Mouse (Mus musculus) small intestine, adult 2 months (tissue): ENCODE measurements around the gene Naaladl1. TPM values are rescaled to one million over a fixed set of nuclear protein-coding genes. Genes with fewer than 3 reads are reported as not detected.

Experiments used
- H3K27ac ChIP-seq: fragments of 200-500 bp; 2 replicates; pipeline ENCODE4 v1.5.1; 2012; ENCODE audit warnings: low read depth, low read length, control low read depth, inconsistent platforms; ENCODE audit not compliant: insufficient read depth
- H3K27me3 ChIP-seq: fragments of 200-500 bp; 2 replicates; pipeline ENCODE4 v1.6.1; 2012; ENCODE audit warnings: mild to moderate bottlenecking, moderate library complexity, low read length, inconsistent platforms; ENCODE audit not compliant: control insufficient read depth, insufficient read depth
- H3K36me3 ChIP-seq: fragments of 200-500 bp; 2 replicates; pipeline ENCODE4 v1.6.1; 2012; ENCODE audit warnings: mild to moderate bottlenecking, low read length, control low read depth, inconsistent platforms; ENCODE audit not compliant: control insufficient read depth, insufficient read depth
- H3K4me1 ChIP-seq: fragments of 200-500 bp; 2 replicates; pipeline ENCODE4 v1.6.1; 2012; ENCODE audit warnings: low read length, inconsistent platforms, mixed read lengths; ENCODE audit not compliant: control insufficient read depth, insufficient read depth, insufficient read length
- H3K4me3 ChIP-seq: fragments of 200-500 bp; 2 replicates; pipeline ENCODE4 v1.5.1; 2012; ENCODE audit warnings: low read depth, mild to moderate bottlenecking, control low read depth, inconsistent platforms, low read length, moderate library complexity
- CTCF ChIP-seq: fragments of 200-500 bp; IDR thresholded peaks from 2 replicates; pipeline ENCODE4 v1.5.1; 2012; ENCODE audit warnings: low read depth, mild to moderate bottlenecking, control low read depth, inconsistent platforms, low read length, moderate library complexity, mixed read lengths; ENCODE audit not compliant: insufficient replicate concordance, insufficient read length; ENCODE audit errors: extremely low read depth
- POLR2A ChIP-seq: fragments of 200-500 bp; IDR thresholded peaks from 2 replicates; pipeline ENCODE4 v1.6.1; 2012; ENCODE audit warnings: low read depth, mild to moderate bottlenecking, control low read depth, inconsistent platforms, low read length, moderate library complexity
- WGBS: fragments of 180-500 bp; shearing (Covaris S2); methylation state at CpG from one replicate; pipeline ENCODE4 v1.1.7; 2018; 5-methylcytosine and 5-hydroxymethylcytosine counted together
- polyA plus RNA-seq: library from polyadenylated mRNA; depleted of rRNA; stranded (reverse); fragments of >200 nt; gene quantifications from 2 replicates; pipeline ENCODE4 v1.2.3, GENCODE M21; 2012

Gene Naaladl1
- polyA plus RNA-seq, 1 experiment: 1,874 TPM

DNA sequence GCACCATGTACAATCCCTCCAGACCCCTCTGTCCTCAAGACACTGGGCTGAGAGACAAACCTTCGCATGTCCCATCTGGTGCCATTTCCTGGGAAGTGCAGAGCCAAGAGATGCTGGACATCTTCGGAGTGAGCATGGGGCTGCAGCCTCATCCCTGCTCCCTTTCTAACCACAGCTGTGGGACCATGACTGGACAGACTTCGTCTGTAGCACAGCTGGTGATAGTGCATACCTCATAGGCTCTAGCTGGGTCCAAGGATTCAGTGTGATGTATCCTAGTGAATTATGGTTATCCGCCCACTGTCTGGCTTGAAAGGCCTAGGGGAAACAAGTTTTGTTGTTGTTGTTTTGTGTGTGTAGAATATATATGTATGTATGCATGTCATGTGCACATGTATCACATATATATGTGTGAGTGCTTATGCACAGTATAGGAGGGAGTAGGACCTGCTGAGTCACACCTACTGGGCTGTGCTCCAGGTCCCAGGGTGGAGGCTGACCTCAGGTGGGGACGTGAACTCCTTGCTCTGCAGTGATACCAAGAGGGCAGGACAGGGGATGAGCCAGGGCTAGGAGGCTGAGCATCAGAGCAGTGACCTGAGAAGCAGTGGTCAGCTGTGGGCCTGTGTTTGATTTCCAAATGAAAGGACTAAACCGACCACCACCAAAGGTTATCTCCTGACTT is 3.3 kb upstream of the Naaladl1 start:
- WGBS: 67% methylated on average over 6 of the region's 6 CpGs
- Histone ChIP-seq H3K27ac (peak overlapping the region; percentile 26; the same call in 1 of the 2 replicates), H3K4me1 (peaks cover 19% of the 10 kb centered on the region), H3K36me3 (no peaks in the 10 kb centered on the region), H3K27me3 (no peaks in the 10 kb centered on the region), H3K4me3 (no peak overlapping the region)
- TF ChIP-seq CTCF: no peak
- no peak for TF ChIP-seq POLR2A

DNA sequence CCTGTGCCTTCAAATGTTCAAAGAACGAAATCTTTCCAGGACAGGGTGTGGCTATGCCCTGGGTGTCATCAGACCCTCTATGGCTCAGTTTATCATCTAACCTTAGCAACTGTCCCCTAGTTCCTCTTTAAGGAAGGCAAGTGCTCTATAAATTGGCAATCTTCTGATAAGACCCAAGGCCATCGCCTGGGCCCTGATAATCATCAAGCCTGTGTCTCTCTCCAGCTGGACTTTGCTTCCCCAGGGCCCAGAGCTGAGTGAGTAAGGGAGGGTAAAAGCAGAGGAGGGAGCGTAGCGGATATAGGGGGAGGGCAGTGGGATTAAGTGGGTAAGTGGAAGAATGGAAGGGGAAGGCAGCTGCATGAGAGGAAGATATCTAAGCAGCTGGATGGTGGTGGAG is 1.1 kb upstream of the Naaladl1 start:
- Histone ChIP-seq H3K27me3 (no peaks in the 10 kb centered on the region), H3K27ac (peak overlapping the region; percentile 71), H3K4me1 (peaks cover 19% of the 10 kb centered on the region), H3K36me3 (peaks cover 14% of the 10 kb centered on the region; the same call in 1 of the 2 replicates), H3K4me3 (no peak overlapping the region)
- 30% methylated on average over 4 of the region's 4 CpGs for WGBS
- TF ChIP-seq CTCF (no peak), POLR2A (no peak)

DNA sequence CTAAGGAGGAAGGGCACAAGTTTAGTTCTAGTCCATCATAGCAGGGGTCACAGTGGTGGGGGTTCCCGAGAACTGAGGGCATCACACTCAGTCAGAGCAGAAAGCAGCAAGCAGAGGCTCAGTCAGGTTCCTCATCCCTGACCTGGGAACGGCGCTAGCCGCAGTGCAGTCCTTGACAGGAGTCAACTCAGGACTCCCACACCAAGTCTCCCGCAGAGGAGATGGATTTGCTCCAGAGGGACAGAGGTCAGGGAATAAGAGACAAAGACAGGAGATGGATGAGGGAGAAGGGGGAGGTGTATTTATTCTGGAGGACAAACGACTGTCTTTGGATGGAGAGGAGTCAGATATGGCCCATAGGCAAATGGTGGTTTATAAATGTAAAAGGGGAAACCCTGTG is 7.5 kb downstream of the Naaladl1 start:
- H3K4me3 ChIP-seq: no peak overlapping the region
- TF ChIP-seq CTCF: no peak
- no peak for TF ChIP-seq POLR2A
- WGBS: 57% methylated on average over 6 of the region's 6 CpGs
- peaks cover 6% of the 10 kb centered on the region; the same call in 1 of the 2 replicates for H3K4me1 ChIP-seq
- H3K36me3 ChIP-seq: peaks cover 71% of the 10 kb centered on the region
- no peaks in the 10 kb centered on the region for H3K27me3 ChIP-seq
- no peak overlapping the region for H3K27ac ChIP-seq

GRCm38 (mm10) chr19:6116113-6116850 is 10.7 kb downstream of the Naaladl1 start:
- Histone ChIP-seq H3K36me3 (peaks cover 52% of the 10 kb centered on the region), H3K27me3 (no peaks in the 10 kb centered on the region), H3K4me3 (no peak overlapping the region), H3K4me1 (peaks cover 16% of the 10 kb centered on the region; the same call in 1 of the 2 replicates), H3K27ac (no peak overlapping the region)
- TF ChIP-seq POLR2A (no peak), CTCF (no peak)
- WGBS: 81% methylated on average over 15 of the region's 15 CpGs

DNA sequence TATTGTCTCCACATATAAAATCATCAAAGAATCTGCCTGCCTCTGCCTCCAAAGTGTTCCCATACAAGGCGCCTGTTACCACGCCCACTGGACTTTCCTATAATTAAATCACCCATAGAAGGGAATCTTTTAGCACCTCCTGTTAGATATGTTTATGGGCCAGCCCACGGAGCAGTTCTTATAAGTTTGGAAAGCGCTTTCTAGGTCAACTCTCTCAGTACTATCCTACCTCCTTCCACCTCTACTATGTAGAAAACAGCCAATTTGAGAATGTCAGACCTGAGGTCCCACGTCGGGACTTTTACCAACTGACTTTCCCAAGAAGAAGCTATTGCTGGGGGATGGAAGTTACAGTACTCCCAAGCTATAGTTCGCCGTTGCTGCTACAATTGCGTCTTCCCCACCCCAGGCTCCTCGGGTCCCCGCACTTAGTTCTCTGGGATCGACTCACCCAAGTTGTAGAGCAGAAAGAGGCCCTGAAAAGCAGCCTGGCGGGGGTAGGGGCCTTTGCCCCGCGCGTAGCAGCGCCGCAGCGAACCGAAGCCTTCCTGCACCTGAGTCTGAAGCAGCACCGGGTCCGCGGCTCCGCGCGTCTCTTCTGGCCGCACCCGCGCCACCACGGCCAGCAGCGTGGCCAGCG is 11.9 kb downstream of the Naaladl1 start:
- Histone ChIP-seq H3K4me1 (peaks cover 22% of the 10 kb centered on the region), H3K36me3 (peaks cover 41% of the 10 kb centered on the region), H3K27me3 (no peaks in the 10 kb centered on the region), H3K27ac (peak overlapping the region; percentile 83), H3K4me3 (peak overlapping the region; percentile 73)
- WGBS: 2% methylated on average over 32 of the region's 32 CpGs
- no peak for TF ChIP-seq CTCF
- no peak; the same call in 1 of the 2 replicates for TF ChIP-seq POLR2A

- H3K4me1 ChIP-seq: peaks cover 24% of the 10 kb centered on the region
- peak within 1 kb of the TSS; percentile 83 for H3K27ac ChIP-seq
- under 1% methylated on average over 77 of the region's 77 CpGs for WGBS
Observed at GRCm38 (mm10) chr19:6117986-6118676, 12.5 kb downstream of the Naaladl1 start, which contains the start of gene Sac3d1. Gene Sac3d1 (minus strand): TSS chr19:6118650.

More at GRCm38 (mm10) chr19:6117986-6118676, 12.5 kb downstream of the Naaladl1 start, which contains the start of gene Sac3d1:
- peaks cover 35% of the 10 kb centered on the region for H3K36me3 ChIP-seq
- TF ChIP-seq CTCF (no peak), POLR2A (peak; percentile 44)
- no peaks in the 10 kb centered on the region for H3K27me3 ChIP-seq
- peak within 1 kb of the TSS; percentile 73 for H3K4me3 ChIP-seq
